Mouse (Mus musculus) midbrain, embryonic 11.5 days (tissue): ENCODE measurements at regions not wholly inside any gene's neighbourhood (a gene's known extent, or its start where the extent isn't known, plus 50 kb on each side); places are given as distances from the start of the nearest gene placed in this dataset.
"Not testable (repeated sequence)": the region's sequence is repeated elsewhere in the genome, so short reads cannot be mapped to it uniquely, and the experiment has no call there.

ENCODE experiments used
- ATAC-seq: fragments of 200-750 bp; cut with Nextera tagmentation; 2 replicates; pipeline ENCODE4 v1.8.0; 2017; ENCODE audit warnings: moderate TSS enrichment, moderate library complexity; ENCODE audit not compliant: low FRiP score
- DNase-seq: peaks from one replicate; pipeline ENCODE4 v3.0.0; 2015; ENCODE audit warnings: low spot score; ENCODE audit errors: missing footprints
- H3K27ac ChIP-seq: fragments of 300-500 bp; sonication (generic); 2 replicates; pipeline ENCODE4 v1.5.1; 2014; ENCODE audit warnings: low read depth, low read length
- H3K27me3 ChIP-seq: fragments of 300-500 bp; sonication (generic); 2 replicates; pipeline ENCODE4 v1.6.1; 2014; ENCODE audit warnings: mild to moderate bottlenecking, low read length, moderate library complexity, mixed read lengths; ENCODE audit not compliant: control insufficient read depth, insufficient read depth
- H3K36me3 ChIP-seq: fragments of 300-500 bp; sonication (generic); 2 replicates; pipeline ENCODE4 v1.6.1; 2014; ENCODE audit warnings: mild to moderate bottlenecking, low read length, moderate library complexity, mixed read lengths; ENCODE audit not compliant: control insufficient read depth, insufficient read depth
- H3K4me1 ChIP-seq: fragments of 300-500 bp; sonication (generic); 2 replicates; pipeline ENCODE4 v1.6.1; 2014; ENCODE audit warnings: low read length; ENCODE audit not compliant: control insufficient read depth, insufficient read depth
- H3K4me2 ChIP-seq: fragments of 300-500 bp; sonication (generic); 2 replicates; pipeline ENCODE4 v1.6.1; 2014; ENCODE audit warnings: mild to moderate bottlenecking, moderate library complexity
- H3K4me3 ChIP-seq: fragments of 300-500 bp; sonication (generic); 2 replicates; pipeline ENCODE4 v1.5.1; 2014; ENCODE audit warnings: low read depth, low read length
- H3K9ac ChIP-seq: fragments of 300-500 bp; sonication (generic); 2 replicates; pipeline ENCODE4 v1.6.1; 2014; ENCODE audit warnings: low read length
- H3K9me3 ChIP-seq: fragments of 300-500 bp; sonication (generic); 2 replicates; pipeline ENCODE4 v1.6.1; 2016; ENCODE audit warnings: low read length; ENCODE audit not compliant: control insufficient read depth
- WGBS: fragments of 180-500 bp; shearing (Covaris S2); extraction: QIAGEN DNeasy Blood & Tissue Kit; methylation state at CpG from one replicate; pipeline ENCODE4 v1.1.7; 2014; 5-methylcytosine and 5-hydroxymethylcytosine counted together

GRCm38 (mm10) chr2:100252006-100252405 lies 1372.5 kb upstream of the Rag2 start:
- DNase-seq (no peak), ATAC-seq (no peak)
- 83% methylated on average over 1 of the region's 1 CpGs for WGBS
- no peaks in the 10 kb centered on the region for H3K27me3 ChIP-seq
- no peaks in the 10 kb centered on the region for H3K36me3 ChIP-seq
- H3K4me3 ChIP-seq, result no peak overlapping the region
- no peak overlapping the region for H3K27ac ChIP-seq
- H3K4me1 ChIP-seq, result no peaks in the 10 kb centered on the region
- H3K9ac ChIP-seq, result no peak overlapping the region
- H3K4me2 ChIP-seq, result no peak overlapping the region
- H3K9me3 ChIP-seq, result no peaks in the 10 kb centered on the region

- Histone ChIP-seq H3K4me1 (no peaks in the 10 kb centered on the region), H3K27me3 (no peaks in the 10 kb centered on the region), H3K4me2 (no peak overlapping the region), H3K27ac (no peak overlapping the region), H3K9me3 (no peaks in the 10 kb centered on the region), H3K9ac (no peak overlapping the region), H3K36me3 (no peaks in the 10 kb centered on the region), H3K4me3 (no peak overlapping the region)
- ATAC-seq (peak; percentile 87), DNase-seq (no peak)
- 62% methylated on average over 1 of the region's 1 CpGs for WGBS
Observed at GRCm38 (mm10) chr2:100259136-100259853, 1365.2 kb upstream of the Rag2 start.

GRCm38 (mm10) chr2:100306516-100306915 lies 1318.0 kb upstream of the Rag2 start:
- Histone ChIP-seq H3K9me3 (no peaks in the 10 kb centered on the region), H3K27ac (no peak overlapping the region), H3K9ac (no peak overlapping the region), H3K36me3 (no peaks in the 10 kb centered on the region), H3K4me2 (no peak overlapping the region), H3K4me3 (no peak overlapping the region), H3K4me1 (no peaks in the 10 kb centered on the region), H3K27me3 (no peaks in the 10 kb centered on the region)
- DNase-seq, result no peak
- 82% methylated on average over 7 of the region's 7 CpGs for WGBS
- ATAC-seq, result no peak

GRCm38 (mm10) chr2:100312750-100313275 lies 1311.7 kb upstream of the Rag2 start:
- WGBS, result 26% methylated on average over 1 of the region's 1 CpGs
- no peak for DNase-seq
- Histone ChIP-seq H3K4me1 (no peaks in the 10 kb centered on the region), H3K27me3 (no peaks in the 10 kb centered on the region), H3K27ac (no peak overlapping the region), H3K9me3 (no peaks in the 10 kb centered on the region), H3K36me3 (no peaks in the 10 kb centered on the region), H3K4me2 (no peak overlapping the region), H3K9ac (no peak overlapping the region), H3K4me3 (no peak overlapping the region)
- no peak for ATAC-seq

- H3K27me3 ChIP-seq, result no peaks in the 10 kb centered on the region
- no peak overlapping the region for H3K27ac ChIP-seq
- H3K36me3 ChIP-seq, result no peaks in the 10 kb centered on the region
- no peak overlapping the region for H3K9ac ChIP-seq
- no peak overlapping the region for H3K4me2 ChIP-seq
- ATAC-seq (no peak), DNase-seq (no peak)
- H3K9me3 ChIP-seq, result no peaks in the 10 kb centered on the region
- 61% methylated on average over 1 of the region's 1 CpGs for WGBS
- no peaks in the 10 kb centered on the region for H3K4me1 ChIP-seq
- no peak overlapping the region for H3K4me3 ChIP-seq
Observed at GRCm38 (mm10) chr2:100320461-100320860, 1304.1 kb upstream of the Rag2 start.

GRCm38 (mm10) chr2:100340713-100341112 lies 1283.8 kb upstream of the Rag2 start:
- H3K27ac ChIP-seq, result no peak overlapping the region
- ATAC-seq (no peak), DNase-seq (no peak)
- H3K4me3 ChIP-seq, result no peak overlapping the region
- no peaks in the 10 kb centered on the region for H3K4me1 ChIP-seq
- no peaks in the 10 kb centered on the region for H3K36me3 ChIP-seq
- no peaks in the 10 kb centered on the region for H3K9me3 ChIP-seq
- no peaks in the 10 kb centered on the region for H3K27me3 ChIP-seq
- no peak overlapping the region for H3K4me2 ChIP-seq
- WGBS, result 74% methylated on average over 4 of the region's 4 CpGs
- H3K9ac ChIP-seq, result no peak overlapping the region

- peak; percentile 54; the same call in 1 of the 2 replicates for ATAC-seq
- Histone ChIP-seq H3K4me3 (no peak overlapping the region), H3K27ac (no peak overlapping the region), H3K27me3 (no peaks in the 10 kb centered on the region), H3K9me3 (no peaks in the 10 kb centered on the region), H3K9ac (no peak overlapping the region), H3K4me2 (no peak overlapping the region), H3K4me1 (no peaks in the 10 kb centered on the region), H3K36me3 (no peaks in the 10 kb centered on the region)
- WGBS, result 87% methylated on average over 3 of the region's 3 CpGs
- no peak for DNase-seq
Observed at GRCm38 (mm10) chr2:100344921-100345425, 1279.5 kb upstream of the Rag2 start.

GRCm38 (mm10) chr2:100365616-100366015 lies 1258.9 kb upstream of the Rag2 start:
- not testable (repeated sequence) for H3K4me2 ChIP-seq, H3K9ac ChIP-seq, ATAC-seq, H3K9me3 ChIP-seq, H3K27me3 ChIP-seq, H3K36me3 ChIP-seq, H3K4me1 ChIP-seq, H3K4me3 ChIP-seq, H3K27ac ChIP-seq
- DNase-seq, result peak; percentile 67
- 89% methylated on average over 10 of the region's 10 CpGs for WGBS

GRCm38 (mm10) chr2:100399776-100400175 lies 1224.7 kb upstream of the Rag2 start:
- peak; percentile 65; the same call in 1 of the 2 replicates for ATAC-seq
- no peak for DNase-seq

More at GRCm38 (mm10) chr2:100399776-100400175, 1224.7 kb upstream of the Rag2 start:
- no peak overlapping the region for H3K4me3 ChIP-seq
- H3K27me3 ChIP-seq, result no peaks in the 10 kb centered on the region
- H3K9me3 ChIP-seq, result no peaks in the 10 kb centered on the region
- no peaks in the 10 kb centered on the region for H3K36me3 ChIP-seq
- no peak overlapping the region for H3K9ac ChIP-seq
- no peak overlapping the region for H3K27ac ChIP-seq
- H3K4me1 ChIP-seq, result no peaks in the 10 kb centered on the region
- no peak overlapping the region for H3K4me2 ChIP-seq
